Mouse (Mus musculus): ENCODE results near the gene Akt1s1. TPM values are rescaled to one million over a fixed set of nuclear protein-coding genes. Genes with fewer than 3 reads are reported as not detected.
A peak's percentile ranks its signal among the peaks of the same experiment; 100 is the strongest.

The Akt1s1 gene
- polyA plus RNA-seq, 1 experiment from 2014 or later = 104 TPM

- Histone ChIP-seq H3K4me3 (ENCODE audit: low read length) (no peak overlapping the region), H3K4me2 (ENCODE audit: low read depth, low read length) (0 out of 2 replicates have a peak overlapping the region, but pooled peaks have one; percentile 2), H3K27me3 (ENCODE audit: control insufficient read depth, insufficient read depth, low read length) (no peaks in the 10 kb centered on the region), H3K36me3 (ENCODE audit: control insufficient read depth, insufficient read depth) (peaks cover 19% of the 10 kb centered on the region), H3K9ac (ENCODE audit: low read length) (peak overlapping the region; percentile 5), H3K4me1 (ENCODE audit: control insufficient read depth, insufficient read depth, low read length) (peaks cover 43% of the 10 kb centered on the region), H3K27ac (ENCODE audit: low read length) (peak overlapping the region; percentile 73), H3K9me3 (replicated peaks; ENCODE audit: control insufficient read depth, low read length) (no peaks in the 10 kb centered on the region)
- WGBS = 49% methylated on average over 13 of the region's 13 CpGs
- ATAC-seq (replicated peaks; ENCODE audit: extremely low read depth, insufficient read depth, low FRiP score) = peak; percentile 17
Observed at GRCm38 (mm10) chr7:44888256-44889105, 39.7 kb downstream of the Akt1s1 start.

GRCm38 (mm10) chr7:44890180-44890579 lies 41.4 kb downstream of the Akt1s1 start:
- H3K27me3 ChIP-seq (ENCODE audit: control insufficient read depth, insufficient read depth, low read length) = no peaks in the 10 kb centered on the region
- peaks cover 43% of the 10 kb centered on the region for H3K4me1 ChIP-seq (ENCODE audit: control insufficient read depth, insufficient read depth, low read length)
- no peak overlapping the region for H3K27ac ChIP-seq (ENCODE audit: low read length)
- H3K9me3 ChIP-seq (replicated peaks; ENCODE audit: control insufficient read depth, low read length) = no peaks in the 10 kb centered on the region
- ATAC-seq (replicated peaks; ENCODE audit: extremely low read depth, insufficient read depth, low FRiP score) = no peak
- no peak overlapping the region for H3K9ac ChIP-seq (ENCODE audit: low read length)
- H3K4me3 ChIP-seq (ENCODE audit: low read length) = no peak overlapping the region
- WGBS = 87% methylated on average over 5 of the region's 7 CpGs
- no peak overlapping the region for H3K4me2 ChIP-seq (ENCODE audit: low read depth, low read length)
- peaks cover 5% of the 10 kb centered on the region for H3K36me3 ChIP-seq (ENCODE audit: control insufficient read depth, insufficient read depth)

GRCm38 (mm10) chr7:44890737-44891136 lies 41.9 kb downstream of the Akt1s1 start:
- Histone ChIP-seq H3K4me2 (ENCODE audit: low read depth, low read length) (peak overlapping the region; percentile 93), H3K9me3 (replicated peaks; ENCODE audit: control insufficient read depth, low read length) (no peaks in the 10 kb centered on the region), H3K4me3 (ENCODE audit: low read length) (no peak overlapping the region; the same call in 1 of the 2 replicates), H3K27ac (ENCODE audit: low read length) (no peak overlapping the region), H3K4me1 (ENCODE audit: control insufficient read depth, insufficient read depth, low read length) (peaks cover 43% of the 10 kb centered on the region), H3K27me3 (ENCODE audit: control insufficient read depth, insufficient read depth, low read length) (no peaks in the 10 kb centered on the region), H3K9ac (ENCODE audit: low read length) (peak overlapping the region; percentile 95), H3K36me3 (ENCODE audit: control insufficient read depth, insufficient read depth) (0 out of 2 replicates have a peak, but pooled peaks cover 2% of the 10 kb centered on the region)
- no peak for ATAC-seq (replicated peaks; ENCODE audit: extremely low read depth, insufficient read depth, low FRiP score)
- 77% methylated on average over 4 of the region's 4 CpGs for WGBS

- Histone ChIP-seq H3K36me3 (ENCODE audit: control insufficient read depth, insufficient read depth) (no peaks in the 10 kb centered on the region), H3K4me3 (ENCODE audit: low read length) (peak overlapping the region; percentile 88), H3K27me3 (ENCODE audit: control insufficient read depth, insufficient read depth, low read length) (no peaks in the 10 kb centered on the region), H3K9ac (ENCODE audit: low read length) (peak overlapping the region; percentile 95), H3K4me2 (ENCODE audit: low read depth, low read length) (peak overlapping the region; percentile 93), H3K4me1 (ENCODE audit: control insufficient read depth, insufficient read depth, low read length) (peaks cover 46% of the 10 kb centered on the region), H3K27ac (ENCODE audit: low read length) (peak overlapping the region; percentile 87; the same call in 1 of the 2 replicates), H3K9me3 (replicated peaks; ENCODE audit: control insufficient read depth, low read length) (no peaks in the 10 kb centered on the region)
- ATAC-seq (replicated peaks; ENCODE audit: extremely low read depth, insufficient read depth, low FRiP score) = no peak
- WGBS = 15% methylated on average over 6 of the region's 6 CpGs
Observed at GRCm38 (mm10) chr7:44891611-44892010, 42.8 kb downstream of the Akt1s1 start.

- H3K9ac ChIP-seq (ENCODE audit: low read length) = peak within 1 kb of the TSS; percentile 95
- H3K9me3 ChIP-seq (replicated peaks; ENCODE audit: control insufficient read depth, low read length) = no peaks in the 10 kb centered on the region
- H3K4me1 ChIP-seq (ENCODE audit: control insufficient read depth, insufficient read depth, low read length) = peaks cover 49% of the 10 kb centered on the region
- H3K27me3 ChIP-seq (ENCODE audit: control insufficient read depth, insufficient read depth, low read length) = no peaks in the 10 kb centered on the region
- no peaks in the 10 kb centered on the region for H3K36me3 ChIP-seq (ENCODE audit: control insufficient read depth, insufficient read depth)
- H3K4me2 ChIP-seq (ENCODE audit: low read depth, low read length) = peak within 1 kb of the TSS; percentile 93
- H3K4me3 ChIP-seq (ENCODE audit: low read length) = peak within 1 kb of the TSS; percentile 88
- peak within 1 kb of the TSS; percentile 87 for H3K27ac ChIP-seq (ENCODE audit: low read length)
- peak; percentile 64 for ATAC-seq (replicated peaks; ENCODE audit: extremely low read depth, insufficient read depth, low FRiP score)
- under 1% methylated on average over 56 of the region's 56 CpGs for WGBS
Observed at GRCm38 (mm10) chr7:44892276-44892921, 43.6 kb downstream of the Akt1s1 start, which contains the start of gene Med25. Gene Med25 (minus strand): TSS chr7:44892712.

GRCm38 (mm10) chr7:44893197-44893596 lies 44.4 kb downstream of the Akt1s1 start:
- no peaks in the 10 kb centered on the region for H3K36me3 ChIP-seq (ENCODE audit: control insufficient read depth, insufficient read depth)
- peak overlapping the region; percentile 84 for H3K27ac ChIP-seq (ENCODE audit: low read length)
- peak overlapping the region; percentile 55 for H3K4me2 ChIP-seq (ENCODE audit: low read depth, low read length)
- H3K27me3 ChIP-seq (ENCODE audit: control insufficient read depth, insufficient read depth, low read length) = no peaks in the 10 kb centered on the region
- H3K9ac ChIP-seq (ENCODE audit: low read length) = peak overlapping the region; percentile 53; the same call in 1 of the 2 replicates
- WGBS = 22% methylated on average over 8 of the region's 8 CpGs
- ATAC-seq (replicated peaks; ENCODE audit: extremely low read depth, insufficient read depth, low FRiP score) = no peak
- peak overlapping the region; percentile 16; the same call in 1 of the 2 replicates for H3K4me3 ChIP-seq (ENCODE audit: low read length)
- H3K9me3 ChIP-seq (replicated peaks; ENCODE audit: control insufficient read depth, low read length) = no peaks in the 10 kb centered on the region
- peaks cover 43% of the 10 kb centered on the region for H3K4me1 ChIP-seq (ENCODE audit: control insufficient read depth, insufficient read depth, low read length)

- Histone ChIP-seq H3K36me3 (ENCODE audit: control insufficient read depth, insufficient read depth) (no peaks in the 10 kb centered on the region), H3K4me1 (ENCODE audit: control insufficient read depth, insufficient read depth, low read length) (peaks cover 39% of the 10 kb centered on the region), H3K9ac (ENCODE audit: low read length) (no peak overlapping the region), H3K27me3 (ENCODE audit: control insufficient read depth, insufficient read depth, low read length) (no peaks in the 10 kb centered on the region), H3K27ac (ENCODE audit: low read length) (no peak overlapping the region), H3K9me3 (replicated peaks; ENCODE audit: control insufficient read depth, low read length) (no peaks in the 10 kb centered on the region), H3K4me2 (ENCODE audit: low read depth, low read length) (no peak overlapping the region), H3K4me3 (ENCODE audit: low read length) (no peak overlapping the region)
- WGBS = 84% methylated on average over 3 of the region's 3 CpGs
- no peak for ATAC-seq (replicated peaks; ENCODE audit: extremely low read depth, insufficient read depth, low FRiP score)
Observed at GRCm38 (mm10) chr7:44894175-44894574, 45.4 kb downstream of the Akt1s1 start.

- peaks cover 35% of the 10 kb centered on the region for H3K4me1 ChIP-seq (ENCODE audit: control insufficient read depth, insufficient read depth, low read length)
- H3K4me2 ChIP-seq (ENCODE audit: low read depth, low read length) = peak overlapping the region; percentile 70
- H3K36me3 ChIP-seq (ENCODE audit: control insufficient read depth, insufficient read depth) = no peaks in the 10 kb centered on the region
- ATAC-seq (replicated peaks; ENCODE audit: extremely low read depth, insufficient read depth, low FRiP score) = no peak
- no peaks in the 10 kb centered on the region for H3K9me3 ChIP-seq (replicated peaks; ENCODE audit: control insufficient read depth, low read length)
- no peak overlapping the region for H3K27ac ChIP-seq (ENCODE audit: low read length)
- WGBS = 69% methylated on average over 7 of the region's 7 CpGs
- peak overlapping the region; percentile 75 for H3K4me3 ChIP-seq (ENCODE audit: low read length)
- no peaks in the 10 kb centered on the region for H3K27me3 ChIP-seq (ENCODE audit: control insufficient read depth, insufficient read depth, low read length)
- no peak overlapping the region for H3K9ac ChIP-seq (ENCODE audit: low read length)
Observed at GRCm38 (mm10) chr7:44895206-44895592, 46.4 kb downstream of the Akt1s1 start.

All from heart, embryonic 16.5 days (tissue).